ENCODE assay signal across 18 mouse cellular contexts in the genomic region with DNA sequence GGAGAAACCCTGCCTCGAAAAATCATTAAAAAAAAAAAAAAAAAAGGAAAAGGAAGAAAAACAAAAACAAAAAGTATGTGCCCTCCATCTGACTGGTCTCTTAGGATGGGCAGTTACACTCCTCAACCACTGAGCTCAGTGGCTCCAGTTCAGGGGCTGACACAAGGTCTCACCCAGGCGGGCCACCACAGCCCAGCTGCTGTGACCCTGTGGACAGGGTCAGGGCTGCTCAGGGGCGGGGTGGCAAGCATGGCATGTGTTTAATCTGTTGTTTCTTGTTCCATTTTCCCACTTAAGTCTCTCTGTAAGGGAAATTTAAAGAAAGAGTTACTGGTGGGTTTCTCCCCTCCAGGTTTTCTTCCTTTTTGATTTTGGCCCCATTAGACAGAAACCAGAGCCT. TPM values are rescaled to one million over a fixed set of nuclear protein-coding genes. Genes with fewer than 3 reads are reported as not detected.
DNase-seq lines count a peak whose midpoint lies in the region; ATAC-seq and TF ChIP-seq lines count a peak whose summit lies in the region.
"Had no signal": no experiment of that assay in that cellular context is flagged by ENCODE, and none has a peak within 500 bp of the region (broad histone marks: within the 10 kb centered on the region; RNA-seq: fewer than 3 reads in every experiment).

No protein-coding gene starts in this region.

- 84% methylated on average over 3 of the region's 3 CpGs for WGBS in forebrain, embryonic 14.5 days
- WGBS in forebrain, embryonic 10.5 days, result 77% methylated on average over 3 of the region's 3 CpGs
- 58% methylated on average over 3 of the region's 3 CpGs for WGBS in olfactory bulb, adult 2 months

- no peak for ATAC-seq in forebrain, embryonic 14.5 days

- no peak overlapping the region for H3K9ac ChIP-seq in forebrain, embryonic 14.5 days (ENCODE audit: low read length)
- H3K9ac ChIP-seq: embryonic facial prominence, embryonic 15.5 days; hindbrain, embryonic 13.5 days had no signal

- 0 out of 2 replicates have a peak overlapping the region, but pooled peaks have one; percentile 75 for H3K27ac ChIP-seq in forebrain, embryonic 14.5 days (ENCODE audit: low read depth, low read length)
- H3K27ac ChIP-seq in forebrain, embryonic 10.5 days, result no peak overlapping the region
- H3K27ac ChIP-seq in layer of hippocampus, adult 2 months, result peak overlapping the region; percentile 83
- peak overlapping the region; percentile 74 for H3K27ac ChIP-seq in olfactory bulb, adult 2 months (ENCODE audit: insufficient read depth, low read depth, low read length)
- H3K27ac ChIP-seq: embryonic facial prominence, embryonic 15.5 days; heart, embryonic 10.5 days; hindbrain, embryonic 13.5 days had no signal

- TF ChIP-seq CTCF in layer of hippocampus, adult 2 months (conservative IDR thresholded peaks at IDR 0.05), result no peak
- no peak for TF ChIP-seq CTCF in olfactory bulb, adult 2 months (IDR thresholded peaks at IDR 0.05; ENCODE audit: insufficient read depth, low read depth, low read length)

- H3K9me3 ChIP-seq in forebrain, embryonic 14.5 days (replicated peaks; ENCODE audit: control insufficient read depth, low read length), result no peaks in the 10 kb centered on the region
- H3K9me3 ChIP-seq in forebrain, embryonic 10.5 days, result no peaks in the 10 kb centered on the region
- H3K9me3 ChIP-seq: embryonic facial prominence, embryonic 15.5 days; heart, embryonic 10.5 days; hindbrain, embryonic 13.5 days had no signal

- peaks cover 7% of the 10 kb centered on the region; the same call in 1 of the 2 replicates for H3K4me1 ChIP-seq in forebrain, embryonic 14.5 days (ENCODE audit: control insufficient read depth, insufficient read depth, low read length)
- peaks cover 15% of the 10 kb centered on the region; the same call in 1 of the 2 replicates for H3K4me1 ChIP-seq in forebrain, embryonic 10.5 days
- H3K4me1 ChIP-seq in olfactory bulb, adult 2 months (ENCODE audit: control insufficient read depth, insufficient read depth, low read length), result peaks cover 79% of the 10 kb centered on the region

- TF ChIP-seq POLR2A in olfactory bulb, adult 2 months (IDR thresholded peaks at IDR 0.05; ENCODE audit: insufficient read depth, low read depth, low read length), result no peak

- H3K27me3 ChIP-seq in forebrain, embryonic 14.5 days (replicated peaks; ENCODE audit: control insufficient read depth, insufficient read depth, low read length), result no peaks in the 10 kb centered on the region
- H3K27me3 ChIP-seq in forebrain, embryonic 10.5 days (ENCODE audit: poor library complexity, severe bottlenecking), result no peaks in the 10 kb centered on the region
- H3K27me3 ChIP-seq: embryonic facial prominence, embryonic 15.5 days; hindbrain, embryonic 13.5 days had no signal

- no peak overlapping the region for H3K4me3 ChIP-seq in forebrain, embryonic 14.5 days (ENCODE audit: low read depth, low read length)
- H3K4me3 ChIP-seq in forebrain, embryonic 10.5 days, result no peak overlapping the region
- no peak overlapping the region for H3K4me3 ChIP-seq in layer of hippocampus, adult 2 months
- H3K4me3 ChIP-seq in olfactory bulb, adult 2 months (ENCODE audit: insufficient read depth, low read depth, low read length), result no peak overlapping the region
- H3K4me3 ChIP-seq: embryonic facial prominence, embryonic 15.5 days; erythroblast, embryonic 14.5 days; heart, embryonic 10.5 days; hindbrain, embryonic 13.5 days had no signal

- H3K4me2 ChIP-seq in forebrain, embryonic 14.5 days (ENCODE audit: low read length), result no peak overlapping the region
- H3K4me2 ChIP-seq: embryonic facial prominence, embryonic 15.5 days; hindbrain, embryonic 13.5 days had no signal

- intact Hi-C loops in heart, postnatal 10 days (cut with DNase I), result no loop called here

- DNase-seq in cerebellum, adult 9-11 months, result peak; percentile 34
- no peak for DNase-seq in cerebellum, postnatal 36 days
- DNase-seq in forebrain, embryonic 14.5 days (ENCODE audit: low spot score), result no peak
- DNase-seq in forebrain, embryonic 10.5 days (ENCODE audit: extremely low spot score, low spot score), result no peak
- no peak for DNase-seq in layer of hippocampus, adult 2 months (ENCODE audit: low spot score in 2 of 2)
- no peak for DNase-seq in layer of hippocampus, adult 11-12 months (ENCODE audit: low spot score)
- no peak for DNase-seq in heart, postnatal 10 days
- DNase-seq: adrenal gland, adult 8-10 months; adrenal gland, postnatal 36 days; embryo, embryonic 11 days; heart, adult 18-20 months; heart, postnatal 14 days; kidney, adult 18-20 months had no signal

- H3K36me3 ChIP-seq in forebrain, embryonic 14.5 days (ENCODE audit: control insufficient read depth, insufficient read depth, low read length), result no peaks in the 10 kb centered on the region
- H3K36me3 ChIP-seq in forebrain, embryonic 10.5 days (replicated peaks), result no peaks in the 10 kb centered on the region
- H3K36me3 ChIP-seq: embryonic facial prominence, embryonic 15.5 days; heart, embryonic 10.5 days; hindbrain, embryonic 13.5 days had no signal

RNA-seq across cellular contexts. Expression of gene Camk2b, which starts 36.4 kb away (rescaled TPM):
- polyA plus RNA-seq in forebrain, embryonic 14.5 days (2014; fragmentation: Nextera tagmentation; extraction: Ambion mirVana), result 51.6 and 87.1 TPM in 2 replicates
- 0.51 and 0.63 TPM in 2 replicates for polyA plus RNA-seq in forebrain, embryonic 10.5 days (2016; fragmentation: Nextera tagmentation; extraction: Ambion mirVana)
- 1,000 to 10,000 TPM; 1,149 to 1,215 TPM for total RNA-seq in layer of hippocampus, adult 2 months (2021)
- polyA plus RNA-seq in olfactory bulb, adult 2 months (2012; ENCODE audit: insufficient read depth, insufficient read length, low replicate concordance, missing spikeins), result 150 and 183 TPM in 2 replicates
- total RNA-seq in heart, postnatal 10 days (2021), result 1 to 10 TPM; 7.4 to 7.7 TPM
- polyA plus RNA-seq: erythroblast, embryonic 14.5 days had no signal

Comparison
In these comparisons a context has a peak if more than half of its experiments do, and no peak if none do; other contexts are left out.
1. RNA of gene Camk2b, which starts 36.4 kb away (polyA plus RNA-seq): 150 to 183 TPM in olfactory bulb, adult 2 months and 51.6 to 87.1 TPM in forebrain, embryonic 14.5 days; 0.51 to 0.63 TPM in forebrain, embryonic 10.5 days; every median in the first group is over 10 times any median in the second.